Mouse (Mus musculus): ENCODE results near the gene Gadd45gip1.
A peak's percentile ranks its signal among the peaks of the same experiment; 100 is the strongest.

DNA sequence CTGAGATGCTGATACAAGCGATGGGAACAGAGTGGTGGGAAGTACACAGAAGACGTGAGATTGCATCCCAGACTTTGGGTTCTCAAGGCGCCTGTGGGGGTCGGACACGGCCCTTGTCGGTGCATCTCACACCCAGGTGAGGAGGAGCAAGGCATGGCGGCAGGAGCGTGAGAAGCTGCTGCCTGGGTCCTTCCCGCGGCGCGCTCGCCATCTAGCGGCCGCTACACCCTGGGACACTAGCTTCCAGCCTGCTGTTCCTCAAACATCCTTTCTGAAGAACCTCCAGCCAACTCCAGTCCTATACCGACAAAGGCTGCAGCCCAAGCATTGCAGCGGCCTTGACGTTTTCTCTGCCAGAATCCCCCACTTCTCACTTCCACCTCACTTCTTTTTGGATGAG, 7.7 kb upstream of the Gadd45gip1 start:
- TF ChIP-seq CTCF (IDR thresholded peaks at IDR 0.05; ENCODE audit: low read depth, low read length) (peak; percentile 96), POLR2A (IDR thresholded peaks at IDR 0.05; ENCODE audit: insufficient read depth, low read length) (no peak)

Measured in ES-Bruce4 (cell line).